ENCODE assay signal across 21 mouse cellular contexts in genomic region chr3:59160465-59160864, GRCm38 (mm10). TPM values are rescaled to one million over a fixed set of nuclear protein-coding genes. Genes with fewer than 3 reads are reported as not detected.
"Had no signal": no experiment of that assay in that cellular context is flagged by ENCODE, and none has a peak within 500 bp of the region (broad histone marks: within the 10 kb centered on the region; RNA-seq: fewer than 3 reads in every experiment).

No protein-coding gene starts in this region.

- H3K9ac ChIP-seq: liver, embryonic 15.5 days; liver, postnatal 0 days; lung, embryonic 14.5 days; midbrain, embryonic 13.5 days; midbrain, embryonic 15.5 days; neural tube, embryonic 12.5 days had no signal

- H3K9me3 ChIP-seq: liver, embryonic 15.5 days; megakaryocyte, embryonic 14.5 days; midbrain, embryonic 13.5 days; midbrain, embryonic 15.5 days; neural tube, embryonic 12.5 days had no signal

- H3K36me3 ChIP-seq: liver, embryonic 15.5 days; midbrain, embryonic 13.5 days; midbrain, embryonic 15.5 days; neural tube, embryonic 12.5 days had no signal

- H3K27ac ChIP-seq: liver, embryonic 15.5 days; macrophage; midbrain, embryonic 13.5 days; midbrain, embryonic 15.5 days; neural tube, embryonic 12.5 days had no signal

- H3K27me3 ChIP-seq: liver, embryonic 15.5 days; megakaryocyte, embryonic 14.5 days; midbrain, embryonic 13.5 days; midbrain, embryonic 15.5 days; neural tube, embryonic 12.5 days had no signal

- DNase-seq: liver, postnatal 0 days; lung, embryonic 14.5 days; lung, postnatal 14 days; lung, postnatal 36 days; right cerebral cortex, postnatal 14 days; thymus, adult 18-20 months; thymus, postnatal 14 days; thymus, postnatal 36 days had no signal

- ATAC-seq: liver, postnatal 0 days; lung, postnatal 0 days; midbrain, embryonic 13.5 days; midbrain, embryonic 15.5 days had no signal

- H3K4me1 ChIP-seq: liver, embryonic 15.5 days; midbrain, embryonic 13.5 days; midbrain, embryonic 15.5 days; neural tube, embryonic 12.5 days had no signal

- H3K4me2 ChIP-seq: liver, embryonic 15.5 days; lung, embryonic 14.5 days; midbrain, embryonic 11.5 days; midbrain, embryonic 13.5 days; midbrain, embryonic 15.5 days; neural tube, embryonic 12.5 days had no signal

- H3K4me3 ChIP-seq: liver, embryonic 15.5 days; megakaryocyte, embryonic 14.5 days; midbrain, embryonic 13.5 days; midbrain, embryonic 15.5 days; neural tube, embryonic 12.5 days had no signal

RNA-seq across cellular contexts. Expression of gene Gpr87, which starts 34.4 kb away (rescaled TPM):
- total RNA-seq: megakaryocyte progenitor cell, adult 5-6 weeks; monocyte, adult 5-6 weeks; neutrophil, adult 5-6 weeks had no signal
- polyA plus RNA-seq: liver, embryonic 15.5 days; liver, postnatal 0 days; lung, postnatal 0 days; macrophage; midbrain, postnatal 0 days; spleen, adult 2 months had no signal

RNA-seq across cellular contexts. Expression of gene P2ry13, which starts 50.2 kb away (rescaled TPM):
- total RNA-seq: monocyte, adult 5-6 weeks had no signal

RNA-seq across cellular contexts. Expression of gene Gpr171, which starts 58.8 kb away (rescaled TPM):
- total RNA-seq: midbrain, postnatal 0 days had no signal
